Mouse (Mus musculus): ENCODE results near the gene Glud1. TPM values are rescaled to one million over a fixed set of nuclear protein-coding genes. Genes with fewer than 3 reads are reported as not detected.
"Not testable (repeated sequence)": the region's sequence is repeated elsewhere in the genome, so short reads cannot be mapped to it uniquely, and the experiment has no call there.

Glud1 gene
- polyA plus RNA-seq, 1 experiment, result 174 TPM

DNA sequence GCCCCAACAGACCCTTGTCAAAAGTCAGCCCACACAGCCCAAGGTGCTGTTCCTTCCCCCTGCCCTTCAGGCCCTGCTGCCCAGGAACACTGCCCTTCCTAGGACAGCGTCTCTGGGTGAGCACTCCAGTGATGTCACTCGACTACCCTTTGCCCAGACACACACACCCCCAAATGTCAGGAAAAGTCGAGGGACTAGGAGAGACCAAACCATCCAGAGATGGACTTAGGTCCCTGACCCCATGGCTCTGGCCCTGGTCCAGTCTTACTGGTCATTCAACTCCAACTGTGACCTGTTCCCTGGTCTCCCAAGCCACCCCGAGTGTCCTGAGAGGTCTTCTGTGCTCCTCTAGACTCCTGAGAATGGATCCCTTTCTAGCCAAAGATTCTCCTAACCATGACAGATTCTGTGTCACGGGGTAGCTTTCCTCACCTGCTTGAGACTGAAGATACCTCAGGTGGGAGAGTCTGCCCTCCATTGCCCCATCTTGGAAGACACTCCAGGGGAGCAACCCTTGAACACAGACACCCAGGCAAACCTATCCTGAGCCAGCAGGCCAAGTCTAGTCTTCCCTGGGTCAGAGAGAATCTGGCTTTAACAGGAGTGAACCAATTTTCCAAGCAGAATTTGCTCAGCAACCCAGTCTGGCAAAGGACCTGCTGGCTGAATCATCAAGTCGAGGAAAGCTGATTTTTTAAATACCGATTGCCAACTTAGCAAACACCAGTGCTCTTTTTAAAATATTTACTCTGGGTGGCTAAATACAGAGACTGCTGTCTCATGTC lies 47.3 kb downstream of the Glud1 start:
- H3K27ac ChIP-seq (ENCODE audit: insufficient read depth, low read length), result no peak overlapping the region
- no peak overlapping the region for H3K4me3 ChIP-seq (ENCODE audit: insufficient read depth, low read length)
- peaks cover 1% of the 10 kb centered on the region; the same call in 1 of the 2 replicates for H3K4me1 ChIP-seq (ENCODE audit: control insufficient read depth, insufficient read depth, low read length)
- TF ChIP-seq POLR2A (IDR thresholded peaks at IDR 0.05; ENCODE audit: extremely low read depth, insufficient read depth, low read length) (no peak), CTCF (IDR thresholded peaks at IDR 0.05; ENCODE audit: extremely low read depth, insufficient read depth, low read length) (no peak)

DNA sequence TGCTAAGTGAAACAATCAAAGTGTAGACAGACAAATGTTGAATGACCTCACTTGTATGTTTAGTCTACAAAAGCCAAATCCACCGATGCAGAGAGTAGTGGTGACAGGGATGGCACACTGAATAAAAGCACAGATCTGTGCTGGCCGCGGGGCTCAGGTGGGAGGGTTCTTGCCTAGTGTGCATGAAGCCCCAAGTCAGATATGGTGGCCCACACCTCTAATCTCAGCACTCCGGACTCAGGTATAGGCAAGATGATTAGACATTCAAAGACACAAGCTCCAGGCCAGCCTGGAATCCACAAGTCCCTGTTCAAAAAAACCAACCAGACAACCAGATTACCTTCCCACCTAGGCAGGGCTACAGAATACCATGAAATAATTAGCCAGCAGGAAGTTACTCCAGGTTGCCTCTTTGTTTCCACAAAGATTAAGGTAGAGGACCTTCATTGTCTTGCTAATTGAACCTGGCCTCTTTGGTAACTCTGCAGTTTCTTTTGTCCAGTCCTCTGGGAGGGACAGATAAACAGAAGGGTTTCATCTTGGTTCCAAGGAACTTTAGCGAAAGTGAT lies 49.2 kb downstream of the Glud1 start:
- TF ChIP-seq POLR2A (IDR thresholded peaks at IDR 0.05; ENCODE audit: extremely low read depth, insufficient read depth, low read length) (no peak), CTCF (IDR thresholded peaks at IDR 0.05; ENCODE audit: extremely low read depth, insufficient read depth, low read length) (no peak)
- peaks cover 4% of the 10 kb centered on the region; the same call in 1 of the 2 replicates for H3K4me1 ChIP-seq (ENCODE audit: control insufficient read depth, insufficient read depth, low read length)

DNA sequence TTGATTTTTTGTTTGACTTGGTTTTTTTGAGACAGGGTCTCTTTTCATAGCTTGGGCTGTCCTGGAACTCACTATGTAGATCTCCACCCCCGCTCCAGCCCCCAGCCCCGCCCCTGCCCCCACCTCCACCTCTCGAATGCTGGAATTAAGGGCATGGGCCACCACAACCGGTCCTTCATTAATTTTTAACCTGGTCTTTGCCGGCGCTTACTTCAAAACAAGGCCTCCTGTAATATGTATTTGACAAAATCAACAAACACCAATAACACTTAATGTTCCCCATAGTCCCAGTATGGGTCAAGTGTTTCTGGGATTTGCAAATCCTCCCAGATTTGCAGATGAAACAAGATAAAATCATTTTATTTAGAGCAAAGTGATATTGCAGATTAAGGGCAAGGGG lies 49.7 kb downstream of the Glud1 start:
- H3K4me1 ChIP-seq (ENCODE audit: control insufficient read depth, insufficient read depth, low read length), result peaks cover 4% of the 10 kb centered on the region; the same call in 1 of the 2 replicates
- no peak for TF ChIP-seq CTCF (IDR thresholded peaks at IDR 0.05; ENCODE audit: extremely low read depth, insufficient read depth, low read length)
- no peak overlapping the region for H3K4me3 ChIP-seq (ENCODE audit: insufficient read depth, low read length)
- no peak overlapping the region for H3K27ac ChIP-seq (ENCODE audit: insufficient read depth, low read length)

More for the DNA sequence above, 49.2 kb downstream of the Glud1 start:
- no peak overlapping the region for H3K4me3 ChIP-seq (ENCODE audit: insufficient read depth, low read length)
- no peak overlapping the region for H3K27ac ChIP-seq (ENCODE audit: insufficient read depth, low read length)

DNA sequence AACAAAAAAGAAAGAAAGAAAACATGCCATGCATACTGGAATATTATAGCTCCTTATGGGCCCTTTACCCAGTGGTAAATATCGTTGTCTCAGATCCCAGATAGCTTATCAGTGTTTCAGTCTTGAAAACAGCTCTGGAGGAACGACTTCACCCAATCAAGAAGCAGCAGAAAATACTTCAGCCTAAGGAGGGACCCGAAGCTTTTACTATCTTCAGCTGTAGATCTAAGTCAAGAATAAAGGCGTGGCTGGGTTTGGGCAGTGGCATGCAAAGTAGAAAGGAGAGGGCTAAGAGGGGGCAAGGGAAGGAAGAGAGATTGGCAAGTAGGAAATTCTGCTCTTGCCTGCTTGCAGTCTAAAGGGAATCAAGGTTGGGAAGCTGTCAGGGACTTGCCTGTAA lies 51.6 kb downstream of the Glud1 start:
- Histone ChIP-seq H3K27ac (ENCODE audit: insufficient read depth, low read length) (no peak overlapping the region), H3K4me1 (ENCODE audit: control insufficient read depth, insufficient read depth, low read length) (peaks cover 4% of the 10 kb centered on the region; the same call in 1 of the 2 replicates)
- TF ChIP-seq CTCF (IDR thresholded peaks at IDR 0.05; ENCODE audit: extremely low read depth, insufficient read depth, low read length) (no peak), POLR2A (IDR thresholded peaks at IDR 0.05; ENCODE audit: extremely low read depth, insufficient read depth, low read length) (no peak)

DNA sequence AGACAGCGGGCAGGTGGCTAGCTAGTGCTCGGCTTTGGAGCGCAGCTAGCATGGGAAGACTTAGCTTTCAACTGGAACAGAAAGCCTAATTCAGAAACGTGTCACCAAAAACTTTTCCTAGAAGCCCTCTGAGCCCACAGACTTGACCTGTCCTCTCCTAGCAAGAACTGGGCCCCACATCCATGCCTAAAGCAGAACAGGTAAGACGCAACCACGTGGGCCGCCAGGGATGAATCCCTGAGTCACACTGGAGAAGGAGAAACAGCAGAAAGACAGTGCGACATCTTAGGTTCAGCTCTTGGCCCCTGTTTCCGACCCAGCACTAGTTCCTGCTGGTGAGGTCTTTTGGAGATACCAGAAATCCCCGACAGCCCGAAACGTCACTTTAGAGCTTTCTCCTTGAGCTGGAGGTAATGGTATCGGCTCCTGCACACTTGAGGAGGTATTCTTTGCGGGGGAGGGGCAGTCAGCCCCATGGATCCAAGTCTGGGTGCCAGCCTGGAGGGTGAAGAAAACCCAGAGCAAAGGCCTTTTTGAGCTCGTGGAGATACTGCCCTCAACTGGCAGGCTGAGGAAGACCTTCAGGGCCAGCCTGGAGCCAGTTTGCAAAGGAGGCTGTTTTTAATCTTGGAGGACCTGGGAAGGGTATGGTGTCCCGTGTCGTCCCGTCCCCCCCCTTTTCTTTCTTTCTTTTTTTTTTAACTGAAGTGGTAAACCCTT lies 52.4 kb downstream of the Glud1 start:
- TF ChIP-seq POLR2A (IDR thresholded peaks at IDR 0.05; ENCODE audit: extremely low read depth, insufficient read depth, low read length), result no peak
- TF ChIP-seq CTCF (IDR thresholded peaks at IDR 0.05; ENCODE audit: extremely low read depth, insufficient read depth, low read length), result peak; percentile 67
- no peak overlapping the region for H3K27ac ChIP-seq (ENCODE audit: insufficient read depth, low read length)
- peaks cover 4% of the 10 kb centered on the region; the same call in 1 of the 2 replicates for H3K4me1 ChIP-seq (ENCODE audit: control insufficient read depth, insufficient read depth, low read length)

More for the DNA sequence above, 51.6 kb downstream of the Glud1 start:
- no peak overlapping the region for H3K4me3 ChIP-seq (ENCODE audit: insufficient read depth, low read length)

DNA sequence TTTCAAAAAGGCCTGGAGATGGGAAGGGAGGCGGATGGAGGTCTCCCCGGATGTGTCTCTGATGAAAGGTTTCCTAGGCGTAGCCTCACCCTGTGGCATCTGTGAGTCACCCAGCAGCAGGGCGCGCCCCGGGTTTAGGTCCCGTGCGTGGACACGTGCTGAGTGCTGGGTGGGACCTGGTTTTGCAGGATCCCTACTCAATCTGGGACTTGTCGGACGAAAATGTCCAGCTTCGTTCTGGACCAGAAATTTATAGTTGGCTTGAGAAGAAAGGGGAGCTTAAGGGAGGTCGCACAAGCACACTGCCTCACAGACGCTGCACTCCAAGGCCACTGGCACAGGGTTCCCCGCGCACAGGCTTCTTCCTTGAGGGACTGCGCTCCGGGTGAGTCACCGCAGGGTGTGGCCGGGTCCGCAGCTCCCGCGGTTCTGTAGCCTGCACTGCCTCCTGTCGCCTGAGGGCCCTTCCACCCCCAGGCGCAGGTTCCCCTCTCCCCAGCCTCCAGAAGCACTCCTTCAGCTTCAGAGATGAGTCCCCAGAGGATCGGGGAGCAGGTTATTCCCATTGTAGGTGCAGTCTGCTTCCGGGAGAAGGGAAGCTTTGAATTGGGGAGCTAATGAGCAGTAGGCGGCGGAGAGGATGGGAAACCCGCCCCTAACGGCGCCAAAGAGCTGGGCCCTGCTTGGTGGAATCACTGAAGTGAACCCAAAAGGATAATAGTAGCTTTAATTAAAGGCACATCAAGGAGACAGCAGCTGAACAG lies 53.1 kb downstream of the Glud1 start:
- TF ChIP-seq CTCF (IDR thresholded peaks at IDR 0.05; ENCODE audit: extremely low read depth, insufficient read depth, low read length), result no peak
- 0 out of 2 replicates have a peak, but pooled peaks have one; percentile 27 for TF ChIP-seq POLR2A (IDR thresholded peaks at IDR 0.05; ENCODE audit: extremely low read depth, insufficient read depth, low read length)
- Histone ChIP-seq H3K4me3 (ENCODE audit: insufficient read depth, low read length) (peak overlapping the region; percentile 43), H3K4me1 (ENCODE audit: control insufficient read depth, insufficient read depth, low read length) (peaks cover 3% of the 10 kb centered on the region; the same call in 1 of the 2 replicates), H3K27ac (ENCODE audit: insufficient read depth, low read length) (peak overlapping the region; percentile 51; the same call in 1 of the 2 replicates)

More for the DNA sequence above, 52.4 kb downstream of the Glud1 start:
- H3K4me3 ChIP-seq (ENCODE audit: insufficient read depth, low read length), result peak overlapping the region; percentile 43

DNA sequence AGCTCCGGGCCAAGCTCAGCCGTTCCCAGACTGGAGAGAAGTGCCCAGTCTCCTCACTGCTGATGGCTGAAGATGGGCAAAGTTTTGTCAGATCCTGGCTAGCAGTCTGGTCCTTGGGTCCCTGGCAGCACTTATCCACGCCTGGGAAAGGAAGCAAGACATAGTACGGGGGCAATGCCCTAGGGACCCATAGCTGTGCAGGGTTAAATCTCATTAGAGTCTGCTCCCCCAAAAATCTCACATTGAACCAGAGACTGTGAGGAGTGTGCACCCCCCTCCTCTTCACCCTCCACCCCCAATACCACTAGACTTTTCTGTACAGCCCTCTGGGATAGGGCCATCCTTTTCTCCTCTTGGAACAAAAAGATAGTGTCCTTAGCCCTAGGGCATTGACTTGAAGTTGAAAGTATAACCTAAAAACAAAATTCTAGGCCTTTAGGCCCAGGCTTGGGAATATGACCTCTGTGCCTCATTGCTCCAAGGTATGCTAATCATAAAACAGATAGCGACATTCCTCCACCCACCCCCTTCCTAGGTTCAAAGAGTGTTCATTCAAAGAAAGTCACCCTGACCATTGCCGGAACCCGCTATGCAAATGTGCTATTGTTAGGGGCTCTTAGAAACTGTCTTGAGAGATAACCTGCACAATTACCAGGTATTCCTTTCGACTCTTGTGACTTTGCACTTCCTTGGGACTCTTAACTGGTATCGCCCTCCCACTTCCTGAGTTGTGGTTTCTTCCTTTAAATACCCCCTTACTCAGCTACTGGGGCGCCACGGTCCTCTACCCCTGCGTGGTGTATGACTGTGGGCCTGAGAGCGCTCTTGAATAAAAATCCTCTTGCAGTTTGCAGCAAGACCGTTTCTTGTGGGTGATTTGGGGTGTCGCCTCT lies 54.0 kb downstream of the Glud1 start:
- not testable (repeated sequence) for H3K27ac ChIP-seq (ENCODE audit: insufficient read depth, low read length); H3K4me1 ChIP-seq (ENCODE audit: control insufficient read depth, insufficient read depth, low read length)
- peak overlapping the region; percentile 43 for H3K4me3 ChIP-seq (ENCODE audit: insufficient read depth, low read length)

DNA sequence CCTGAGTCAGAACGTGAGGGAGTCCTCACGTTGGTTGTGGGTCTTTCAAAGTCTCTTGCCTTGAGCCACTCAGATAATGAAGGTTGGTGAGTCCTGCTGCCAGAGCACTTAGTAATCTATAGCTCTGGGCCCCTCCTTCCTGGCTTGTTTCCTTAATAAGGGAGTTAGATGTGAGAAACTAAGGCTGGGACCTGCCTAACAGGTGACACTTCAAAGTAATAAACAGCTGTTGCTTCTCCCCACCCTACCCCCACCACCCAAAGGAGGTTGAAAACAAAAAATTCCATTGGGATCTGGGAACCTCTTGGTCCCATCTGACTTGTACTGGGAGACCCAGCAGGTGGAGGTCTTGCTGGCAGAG lies 54.6 kb downstream of the Glud1 start:
- Histone ChIP-seq H3K4me3 (ENCODE audit: insufficient read depth, low read length) (no peak overlapping the region), H3K4me1 (ENCODE audit: control insufficient read depth, insufficient read depth, low read length) (peaks cover 3% of the 10 kb centered on the region; the same call in 1 of the 2 replicates), H3K27ac (ENCODE audit: insufficient read depth, low read length) (no peak overlapping the region)
- TF ChIP-seq POLR2A (IDR thresholded peaks at IDR 0.05; ENCODE audit: extremely low read depth, insufficient read depth, low read length) (no peak), CTCF (IDR thresholded peaks at IDR 0.05; ENCODE audit: extremely low read depth, insufficient read depth, low read length) (no peak)
